Mouse (Mus musculus) bone marrow, adult 2 months (tissue): ENCODE results near the gene Mamstr.

ENCODE experiments used
- CTCF ChIP-seq: fragments of 200-500 bp; IDR thresholded peaks from 2 replicates; pipeline ENCODE4 v1.5.1; 2011; ENCODE audit warnings: low read length, control low read depth; ENCODE audit not compliant: control insufficient read depth, insufficient read depth
- POLR2A ChIP-seq: fragments of 200-500 bp; IDR thresholded peaks from 2 replicates; pipeline ENCODE4 v1.6.1; 2011; ENCODE audit warnings: low read depth, mild to moderate bottlenecking, control low read depth, low read length, borderline replicate concordance; ENCODE audit not compliant: control insufficient read depth

DNA sequence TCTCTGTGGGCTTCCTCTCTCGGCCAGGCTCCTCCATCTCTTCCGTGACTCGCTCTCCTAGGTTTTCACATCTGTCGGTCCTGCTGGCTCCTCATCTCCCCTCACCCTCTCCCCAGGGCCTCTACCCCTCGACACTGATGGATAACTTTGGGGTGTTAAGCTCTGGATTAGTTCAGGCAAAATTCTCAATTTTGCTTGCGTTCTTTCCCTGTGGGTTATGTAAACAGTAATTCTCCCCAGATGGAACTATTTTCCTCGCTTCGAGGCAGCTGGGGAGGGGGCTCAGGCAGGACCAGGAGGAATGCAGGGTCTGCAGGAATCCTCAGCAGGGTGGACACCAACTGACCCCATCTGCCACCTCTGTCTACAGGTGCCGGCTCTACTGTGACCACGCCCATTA is 46.0 kb downstream of the Mamstr start:
- TF ChIP-seq POLR2A (no peak), CTCF (no peak)
